Mouse (Mus musculus): ENCODE measurements around the gene Gm47189. TPM values are rescaled to one million over a fixed set of nuclear protein-coding genes. Genes with fewer than 3 reads are reported as not detected.
"Not testable (repeated sequence)": the region's sequence is repeated elsewhere in the genome, so short reads cannot be mapped to it uniquely, and the experiment has no call there.

The Gm47189 gene
- total RNA-seq (2021): not detected

- DNase-seq (ENCODE audit: low spot score); intact Hi-C loops (cut with DNase I): not testable (repeated sequence)
Observed at GRCm38 (mm10) chr14:41772341-41772740, at the start of gene Gm47189. Gene Gm47189 (minus strand): TSS chr14:41772441.

GRCm38 (mm10) chr14:41755931-41756330 lies 16.3 kb downstream of the Gm47189 start:
- DNase-seq (ENCODE audit: low spot score): peak; percentile 2
- intact Hi-C loops (cut with DNase I): not testable (repeated sequence)

- intact Hi-C loops (cut with DNase I); DNase-seq (ENCODE audit: low spot score): not testable (repeated sequence)
Observed at GRCm38 (mm10) chr14:41750514-41750913, 21.7 kb downstream of the Gm47189 start, which contains the start of gene Gm7929. Gene Gm7929 (minus strand): TSS chr14:41750614.

GRCm38 (mm10) chr14:41723437-41723836 lies 48.8 kb downstream of the Gm47189 start:
- intact Hi-C loops (cut with DNase I); DNase-seq (ENCODE audit: low spot score): not testable (repeated sequence)

- intact Hi-C loops (cut with DNase I); DNase-seq (ENCODE audit: low spot score): not testable (repeated sequence)
Observed at GRCm38 (mm10) chr14:41717180-41717579, 55.1 kb downstream of the Gm47189 start.

Other genes starting within 250 kb of the Gm47189 start
- not detected for gene Gm7970, start 216.9 kb downstream of the Gm47189 start, total RNA-seq (2021)
- not detected for gene 1700049E17Rik2, start 199.2 kb downstream of the Gm47189 start, total RNA-seq (2021)
- not detected for gene Gm3072, start 147.8 kb downstream of the Gm47189 start, total RNA-seq (2021)
- not detected for gene Gm3676, start 126.0 kb downstream of the Gm47189 start, total RNA-seq (2021)
- gene Gm8068, start 70.6 kb downstream of the Gm47189 start, total RNA-seq (2021): not detected
- gene Gm7929, start 21.8 kb downstream of the Gm47189 start, total RNA-seq (2021): not detected
- not detected for gene Gm7980, start 134.8 kb upstream of the Gm47189 start, total RNA-seq (2021)
- not detected for gene 1700049E17Rik1, start 152.5 kb upstream of the Gm47189 start, total RNA-seq (2021)
- gene 1700024B05Rik, start 171.6 kb upstream of the Gm47189 start, total RNA-seq (2021): not detected
- not detected for gene Gm6401, start 195.5 kb upstream of the Gm47189 start, total RNA-seq (2021)
- gene Gm3543, start 210.9 kb upstream of the Gm47189 start, total RNA-seq (2021): not detected

Measured in heart, postnatal 25 days (tissue).